Mouse (Mus musculus) hindlimb bud, embryonic 11.5 days (tissue): ENCODE results near the gene Eif2s2.

Experiments
- DNase-seq: peaks from one replicate; pipeline ENCODE4 v3.0.0-alpha.2; 2012; ENCODE audit warnings: low read depth, low spot score; ENCODE audit errors: extremely low spot score

Gene Eif2s2

GRCm38 (mm10) chr2:154893548-154893947 lies 813 bp upstream of the Eif2s2 start:
- no peak for DNase-seq

GRCm38 (mm10) chr2:154893045-154893385 lies 280 bp upstream of the Eif2s2 start:
- no peak for DNase-seq

GRCm38 (mm10) chr2:154891585-154891984 lies 1.1 kb downstream of the Eif2s2 start:
- no peak for DNase-seq

GRCm38 (mm10) chr2:154876621-154877020 lies 16.1 kb downstream of the Eif2s2 start:
- DNase-seq: no peak

- no peak for DNase-seq
These were observed 22.6 kb downstream of the Eif2s2 start for GRCm38 (mm10) chr2:154869954-154870641.

GRCm38 (mm10) chr2:154868106-154868505 lies 24.6 kb downstream of the Eif2s2 start:
- DNase-seq: no peak

GRCm38 (mm10) chr2:154865696-154866095 lies 27.0 kb downstream of the Eif2s2 start:
- no peak for DNase-seq

- no peak for DNase-seq
These were observed 29.1 kb downstream of the Eif2s2 start for GRCm38 (mm10) chr2:154863672-154864071.

GRCm38 (mm10) chr2:154855383-154855782 lies 37.4 kb downstream of the Eif2s2 start:
- no peak for DNase-seq

- no peak for DNase-seq
These were observed 44.6 kb downstream of the Eif2s2 start for GRCm38 (mm10) chr2:154848086-154848485.

GRCm38 (mm10) chr2:154836537-154836936 lies 56.2 kb downstream of the Eif2s2 start:
- no peak for DNase-seq

GRCm38 (mm10) chr2:154834149-154834865 lies 58.4 kb downstream of the Eif2s2 start:
- DNase-seq: no peak

GRCm38 (mm10) chr2:154832471-154832870 lies 60.3 kb downstream of the Eif2s2 start:
- no peak for DNase-seq

- DNase-seq: no peak
These were observed 65.2 kb downstream of the Eif2s2 start for GRCm38 (mm10) chr2:154827521-154827920.

GRCm38 (mm10) chr2:154826054-154826538 lies 66.6 kb downstream of the Eif2s2 start:
- DNase-seq: no peak
